Mouse (Mus musculus) midbrain, embryonic 14.5 days (tissue): ENCODE data around the gene Suclg2. TPM values are rescaled to one million over a fixed set of nuclear protein-coding genes. Genes with fewer than 3 reads are reported as not detected.

Source experiments
- ATAC-seq: fragments of 200-750 bp; cut with Nextera tagmentation; 2 replicates; pipeline ENCODE4 v1.8.0; 2017; ENCODE audit warnings: moderate number of reproducible peaks, moderate library complexity; ENCODE audit not compliant: low FRiP score, low TSS enrichment
- DNase-seq: peaks from one replicate; pipeline ENCODE4 v3.0.0-alpha.2; 2015
- H3K27ac ChIP-seq: fragments of 300-500 bp; sonication (generic); replicated peaks from 2 replicates; pipeline ENCODE4 v1.5.1; 2014; ENCODE audit warnings: mild to moderate bottlenecking, low read depth, low read length, moderate library complexity
- H3K27me3 ChIP-seq: fragments of 300-500 bp; sonication (generic); 2 replicates; pipeline ENCODE4 v1.6.1; 2014; ENCODE audit warnings: low read length, control low read depth, mixed read lengths; ENCODE audit not compliant: control insufficient read depth, insufficient read depth
- H3K36me3 ChIP-seq: fragments of 300-500 bp; sonication (generic); 2 replicates; pipeline ENCODE4 v1.6.1; 2014; ENCODE audit warnings: low read length, control low read depth; ENCODE audit not compliant: control insufficient read depth, insufficient read depth
- H3K4me1 ChIP-seq: fragments of 300-500 bp; sonication (generic); 2 replicates; pipeline ENCODE4 v1.6.1; 2014; ENCODE audit warnings: mild to moderate bottlenecking, antibody characterized with exemption, low read length, control low read depth; ENCODE audit not compliant: control insufficient read depth, insufficient read depth
- H3K4me2 ChIP-seq: fragments of 300-500 bp; sonication (generic); 2 replicates; pipeline ENCODE4 v1.6.1; 2014; ENCODE audit warnings: mild to moderate bottlenecking, low read length, moderate library complexity
- H3K4me3 ChIP-seq: fragments of 300-500 bp; sonication (generic); replicated peaks from 2 replicates; pipeline ENCODE4 v1.5.1; 2014; ENCODE audit warnings: low read depth, low read length
- H3K9ac ChIP-seq: fragments of 300-500 bp; sonication (generic); replicated peaks from 2 replicates; pipeline ENCODE4 v1.6.1; 2014; ENCODE audit warnings: mild to moderate bottlenecking, low read length, moderate library complexity
- H3K9me3 ChIP-seq: fragments of 300-500 bp; sonication (generic); 2 replicates; pipeline ENCODE4 v1.6.1; 2016; ENCODE audit warnings: low read length, control low read depth, mixed read lengths; ENCODE audit not compliant: control insufficient read depth
- WGBS: fragments of 180-500 bp; shearing (Covaris S2); extraction: QIAGEN DNeasy Blood & Tissue Kit; methylation state at CpG from one replicate; pipeline ENCODE4 v1.1.7; 2014; 5-methylcytosine and 5-hydroxymethylcytosine counted together
- polyA plus RNA-seq: library from polyadenylated mRNA; unstranded; fragments of >200 nt; fragmentation: Nextera tagmentation; extraction: Ambion mirVana; gene quantifications from 2 replicates; pipeline ENCODE4 v1.2.1, GENCODE M21; 2014

The Suclg2 gene
- polyA plus RNA-seq, 1 experiment from 2014 or later, result 15.8 TPM

DNA sequence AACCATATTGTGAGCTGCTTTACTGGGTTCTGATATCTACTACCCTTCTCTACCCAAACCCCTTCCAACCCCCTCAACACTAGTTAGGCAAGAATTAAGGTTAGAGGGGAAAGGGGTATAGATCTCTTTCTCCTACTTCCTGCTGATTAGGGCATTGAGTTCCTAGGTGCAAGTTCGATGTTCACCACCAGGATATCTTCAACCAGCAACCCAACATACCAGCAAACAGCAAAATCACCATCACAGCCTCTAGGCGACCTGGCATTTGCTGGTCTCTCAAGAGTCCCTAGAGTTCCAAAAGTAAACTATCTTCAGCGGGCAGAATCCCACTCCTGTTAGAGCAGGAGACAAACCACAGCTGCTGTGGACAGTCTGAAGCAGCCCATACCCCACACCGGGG is 33.4 kb downstream of the Suclg2 start:
- H3K36me3 ChIP-seq, result no peaks in the 10 kb centered on the region
- H3K4me1 ChIP-seq, result no peaks in the 10 kb centered on the region
- H3K27me3 ChIP-seq, result no peaks in the 10 kb centered on the region
- ATAC-seq, result no peak
- H3K4me3 ChIP-seq, result no peak overlapping the region
- H3K27ac ChIP-seq, result no peak overlapping the region
- no peaks in the 10 kb centered on the region for H3K9me3 ChIP-seq
- no peak for DNase-seq
- H3K9ac ChIP-seq, result no peak overlapping the region
- 86% methylated on average over 4 of the region's 4 CpGs for WGBS
- no peak overlapping the region for H3K4me2 ChIP-seq

DNA sequence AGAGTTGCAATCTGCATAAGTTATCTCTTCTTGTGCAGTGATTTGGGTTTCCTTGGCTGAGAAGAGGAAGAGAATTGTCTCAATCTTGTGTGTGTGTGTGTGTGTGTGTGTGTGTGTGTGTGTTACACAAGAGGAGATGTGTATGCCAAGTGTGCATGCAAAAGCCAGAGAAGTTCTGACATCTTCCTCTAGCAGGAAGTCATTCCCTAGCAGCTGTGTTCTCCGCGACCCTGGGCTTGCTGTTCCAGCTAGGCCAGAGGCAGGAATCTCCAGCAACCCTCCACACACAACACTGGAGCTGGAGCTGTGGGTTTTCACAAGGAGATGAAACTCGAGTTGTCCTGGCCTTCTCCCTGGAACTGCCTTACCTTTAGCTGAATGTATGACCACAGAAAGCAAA is 38.9 kb downstream of the Suclg2 start:
- WGBS, result 80% methylated on average over 3 of the region's 3 CpGs
- no peak for DNase-seq
- ATAC-seq, result no peak
- Histone ChIP-seq H3K27me3 (no peaks in the 10 kb centered on the region), H3K4me2 (no peak overlapping the region), H3K4me3 (no peak overlapping the region), H3K27ac (no peak overlapping the region), H3K9me3 (no peaks in the 10 kb centered on the region), H3K4me1 (peaks cover 5% of the 10 kb centered on the region), H3K9ac (no peak overlapping the region), H3K36me3 (no peaks in the 10 kb centered on the region)

DNA sequence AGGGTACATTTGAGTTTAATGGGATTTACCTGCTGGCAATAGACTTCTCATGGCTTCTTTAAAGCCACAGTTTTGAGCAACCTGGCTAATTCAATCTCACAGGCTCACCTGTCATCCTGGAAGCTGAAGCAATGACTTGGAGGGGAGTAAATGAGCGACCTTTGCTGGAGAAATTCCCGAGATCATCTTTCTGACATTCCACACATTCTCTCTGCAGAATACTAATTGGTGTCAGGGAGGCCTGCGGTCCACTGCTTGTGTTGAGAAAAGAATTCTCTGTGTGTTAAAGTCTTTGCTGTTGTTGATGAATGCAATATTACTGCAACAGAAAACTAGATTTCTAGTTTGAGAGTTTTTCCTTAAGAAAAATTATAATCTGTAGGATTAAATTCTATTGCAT is 39.3 kb downstream of the Suclg2 start:
- ATAC-seq (no peak), DNase-seq (no peak)
- 56% methylated on average over 3 of the region's 3 CpGs for WGBS

DNA sequence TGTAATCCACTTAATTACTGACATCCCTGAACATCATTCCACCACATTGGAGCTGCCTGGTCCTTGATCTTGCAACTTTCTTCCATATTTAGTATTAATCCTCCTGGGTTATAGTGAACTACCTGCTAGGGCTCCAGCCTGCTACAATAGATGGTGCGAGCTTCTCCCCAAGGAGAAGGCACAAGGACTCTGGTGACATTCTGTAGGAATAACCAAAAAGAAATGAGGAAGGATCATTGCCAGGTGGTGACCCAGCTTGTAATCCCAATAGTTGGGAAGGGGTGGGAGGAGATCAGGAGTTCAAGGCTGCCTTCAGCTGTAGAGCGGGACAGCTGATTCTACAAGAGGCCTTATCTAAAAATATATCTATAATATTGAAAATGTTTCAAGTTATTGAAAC is 41.6 kb downstream of the Suclg2 start:
- H3K9ac ChIP-seq, result no peak overlapping the region
- 90% methylated on average over 2 of the region's 2 CpGs for WGBS
- no peaks in the 10 kb centered on the region for H3K36me3 ChIP-seq
- H3K27me3 ChIP-seq, result no peaks in the 10 kb centered on the region
- H3K4me3 ChIP-seq, result no peak overlapping the region
- H3K4me2 ChIP-seq, result no peak overlapping the region
- DNase-seq (no peak), ATAC-seq (no peak)
- no peaks in the 10 kb centered on the region for H3K9me3 ChIP-seq
- H3K27ac ChIP-seq, result no peak overlapping the region
- H3K4me1 ChIP-seq, result peaks cover 10% of the 10 kb centered on the region

More for the DNA sequence above, 39.3 kb downstream of the Suclg2 start:
- Histone ChIP-seq H3K4me2 (no peak overlapping the region), H3K9me3 (no peaks in the 10 kb centered on the region), H3K36me3 (no peaks in the 10 kb centered on the region), H3K4me3 (no peak overlapping the region), H3K9ac (no peak overlapping the region), H3K4me1 (peaks cover 9% of the 10 kb centered on the region), H3K27me3 (no peaks in the 10 kb centered on the region), H3K27ac (no peak overlapping the region)

DNA sequence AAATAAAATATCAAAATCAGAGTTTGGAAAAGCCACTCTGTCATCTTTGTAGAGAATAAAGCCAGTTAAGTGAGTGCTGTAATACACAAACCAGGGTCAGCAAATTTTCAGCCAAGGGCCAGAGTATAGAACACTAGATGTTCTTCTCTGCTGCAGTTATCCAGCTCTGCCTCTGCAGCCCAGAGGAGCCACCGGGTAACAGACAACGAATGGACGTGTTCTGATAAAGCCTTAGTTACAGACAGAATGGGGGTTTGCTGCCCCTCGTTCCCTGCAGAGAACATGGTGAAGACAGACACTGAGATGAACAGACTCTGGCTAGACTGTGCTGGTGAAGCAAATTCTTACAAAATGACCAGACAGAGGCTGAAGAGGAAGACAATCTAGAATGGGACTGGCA is 42.2 kb downstream of the Suclg2 start:
- Histone ChIP-seq H3K27ac (no peak overlapping the region), H3K4me1 (peaks cover 10% of the 10 kb centered on the region), H3K4me2 (no peak overlapping the region), H3K4me3 (no peak overlapping the region), H3K27me3 (no peaks in the 10 kb centered on the region), H3K9ac (no peak overlapping the region), H3K9me3 (no peaks in the 10 kb centered on the region), H3K36me3 (no peaks in the 10 kb centered on the region)
- WGBS, result 40% methylated on average over 4 of the region's 4 CpGs
- DNase-seq (no peak), ATAC-seq (no peak)

DNA sequence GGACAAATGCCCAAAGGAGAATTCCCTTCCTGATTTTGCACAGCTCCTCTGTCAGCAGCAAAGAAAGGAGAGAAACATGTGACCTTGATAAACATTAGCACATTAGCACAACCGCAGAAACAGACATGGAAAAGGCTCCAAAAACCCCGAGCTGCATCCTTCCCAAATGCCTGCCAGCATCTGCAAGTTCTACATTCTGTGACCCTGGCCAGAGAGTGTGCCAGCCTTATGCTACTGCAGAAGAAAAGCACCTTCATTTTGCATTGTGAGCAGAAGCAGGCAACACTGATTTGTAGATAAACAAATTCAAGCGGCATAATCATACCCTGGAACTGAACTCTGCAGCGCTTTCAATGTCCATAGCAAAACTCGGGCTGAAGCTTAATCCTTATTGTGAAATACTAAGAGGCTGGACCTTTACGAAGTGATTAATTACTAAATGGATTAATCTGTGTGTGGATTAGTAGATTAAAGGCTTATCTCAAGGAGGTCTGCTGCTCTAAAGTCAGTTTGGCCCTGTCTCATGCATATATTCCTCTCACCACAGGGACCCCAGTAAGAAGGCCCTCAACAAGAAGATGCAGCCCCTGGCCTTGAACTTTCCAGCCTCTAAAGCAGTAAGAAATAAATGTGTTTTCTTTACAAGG is 43.4 kb downstream of the Suclg2 start:
- no peak overlapping the region for H3K4me3 ChIP-seq
- H3K27ac ChIP-seq, result no peak overlapping the region
- no peaks in the 10 kb centered on the region for H3K36me3 ChIP-seq
- no peak overlapping the region for H3K4me2 ChIP-seq
- no peak for ATAC-seq
- WGBS, result 15% methylated on average over 6 of the region's 6 CpGs
- H3K9me3 ChIP-seq, result 0 out of 2 replicates have a peak, but pooled peaks cover 2% of the 10 kb centered on the region
- no peak overlapping the region for H3K9ac ChIP-seq
- peak; percentile 43 for DNase-seq
- peaks cover 10% of the 10 kb centered on the region for H3K4me1 ChIP-seq
- no peaks in the 10 kb centered on the region for H3K27me3 ChIP-seq

DNA sequence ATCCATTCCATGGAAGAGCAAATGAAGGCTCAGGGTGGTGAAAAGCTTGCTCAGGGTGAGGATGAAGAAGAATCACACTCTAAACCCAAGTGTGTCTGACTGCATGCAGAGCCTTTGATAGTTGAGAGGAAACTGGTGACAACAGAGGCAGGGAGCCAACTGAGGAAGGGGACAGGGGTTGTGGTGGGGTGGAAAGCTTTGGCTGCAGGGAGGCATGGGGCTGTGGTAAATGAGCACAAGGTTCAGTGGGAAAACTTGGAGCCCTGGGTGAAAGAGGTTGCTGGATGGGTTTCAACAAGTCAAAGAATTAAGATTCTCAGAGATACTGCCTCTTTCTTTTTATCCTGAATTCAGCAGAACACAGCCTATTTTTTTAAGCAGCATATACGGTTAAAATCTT is 43.9 kb downstream of the Suclg2 start:
- Histone ChIP-seq H3K27me3 (no peaks in the 10 kb centered on the region), H3K27ac (no peak overlapping the region), H3K36me3 (no peaks in the 10 kb centered on the region), H3K4me2 (no peak overlapping the region), H3K9ac (no peak overlapping the region), H3K9me3 (0 out of 2 replicates have a peak, but pooled peaks cover 2% of the 10 kb centered on the region), H3K4me3 (no peak overlapping the region), H3K4me1 (peaks cover 10% of the 10 kb centered on the region)
- no peak for ATAC-seq
- DNase-seq, result no peak
- WGBS, result 7% methylated on average over 1 of the region's 1 CpGs

DNA sequence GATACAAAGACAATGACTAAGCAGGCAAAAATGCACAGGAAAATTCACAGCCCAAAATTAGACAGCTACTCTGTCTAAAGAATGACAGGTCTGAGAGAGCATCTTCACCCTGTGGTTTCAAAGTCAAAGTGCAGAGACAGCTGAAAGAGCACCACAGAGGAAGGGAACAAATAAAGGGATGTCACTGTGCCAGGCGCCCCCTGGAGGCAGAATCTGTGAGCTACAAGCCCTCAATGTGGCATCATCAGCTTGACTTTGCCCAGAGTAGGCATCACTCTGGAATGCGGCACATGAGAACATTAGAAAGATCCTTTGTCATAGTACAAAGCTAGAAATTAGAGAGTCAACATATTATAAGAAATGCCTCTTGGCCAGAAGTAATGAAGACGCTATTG is 49.3 kb downstream of the Suclg2 start:
- DNase-seq (peak; percentile 39), ATAC-seq (no peak)
- 0 out of 2 replicates have a peak, but pooled peaks cover 2% of the 10 kb centered on the region for H3K9me3 ChIP-seq
- no peaks in the 10 kb centered on the region for H3K36me3 ChIP-seq
- H3K4me2 ChIP-seq, result no peak overlapping the region
- WGBS, result 58% methylated on average over 3 of the region's 3 CpGs
- H3K4me3 ChIP-seq, result no peak overlapping the region
- no peaks in the 10 kb centered on the region for H3K27me3 ChIP-seq
- H3K9ac ChIP-seq, result no peak overlapping the region
- no peak overlapping the region for H3K27ac ChIP-seq
- peaks cover 1% of the 10 kb centered on the region; the same call in 1 of the 2 replicates for H3K4me1 ChIP-seq

DNA sequence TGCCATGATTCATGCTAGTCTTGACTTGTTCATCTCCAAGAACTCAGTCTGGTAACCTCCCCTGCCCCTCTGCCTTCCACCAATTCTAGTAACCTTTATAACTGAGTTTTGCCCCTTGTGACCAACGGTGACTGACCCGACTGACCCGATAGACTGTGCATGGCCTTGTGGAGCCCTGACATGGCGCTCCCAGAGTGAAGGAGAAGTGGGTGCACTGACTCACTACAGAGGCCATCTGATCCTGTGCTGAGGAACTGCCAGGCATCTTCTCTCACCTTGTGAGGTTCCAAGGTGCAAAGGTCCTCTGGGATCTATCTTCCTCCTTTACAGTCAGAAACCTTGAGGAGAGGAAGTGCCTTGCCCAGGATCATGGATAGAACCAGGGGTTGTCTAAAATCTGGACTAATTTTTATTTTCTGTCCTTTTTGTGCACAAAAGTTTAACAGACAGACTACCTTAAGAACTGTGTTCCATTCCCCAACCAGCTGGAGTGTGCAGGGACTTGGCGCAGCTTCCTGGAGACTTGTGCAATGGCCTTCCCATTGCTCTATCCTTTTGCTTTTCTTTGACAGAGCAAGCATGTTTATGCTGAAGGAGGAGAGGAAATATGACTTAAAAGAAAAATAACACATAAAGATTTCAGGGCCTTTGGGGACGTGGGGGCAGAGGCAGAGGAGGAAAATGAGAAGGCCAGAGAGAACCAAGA is 49.8 kb downstream of the Suclg2 start:
- 0 out of 2 replicates have a peak, but pooled peaks cover 2% of the 10 kb centered on the region for H3K9me3 ChIP-seq
- H3K27me3 ChIP-seq, result no peaks in the 10 kb centered on the region
- H3K4me1 ChIP-seq, result no peaks in the 10 kb centered on the region
- H3K27ac ChIP-seq, result no peak overlapping the region
- WGBS, result 96% methylated on average over 6 of the region's 6 CpGs
- H3K4me3 ChIP-seq, result no peak overlapping the region
- no peak overlapping the region for H3K9ac ChIP-seq
- ATAC-seq, result no peak
- H3K36me3 ChIP-seq, result no peaks in the 10 kb centered on the region
- no peak overlapping the region for H3K4me2 ChIP-seq
- no peak for DNase-seq
